In the genomic region with DNA sequence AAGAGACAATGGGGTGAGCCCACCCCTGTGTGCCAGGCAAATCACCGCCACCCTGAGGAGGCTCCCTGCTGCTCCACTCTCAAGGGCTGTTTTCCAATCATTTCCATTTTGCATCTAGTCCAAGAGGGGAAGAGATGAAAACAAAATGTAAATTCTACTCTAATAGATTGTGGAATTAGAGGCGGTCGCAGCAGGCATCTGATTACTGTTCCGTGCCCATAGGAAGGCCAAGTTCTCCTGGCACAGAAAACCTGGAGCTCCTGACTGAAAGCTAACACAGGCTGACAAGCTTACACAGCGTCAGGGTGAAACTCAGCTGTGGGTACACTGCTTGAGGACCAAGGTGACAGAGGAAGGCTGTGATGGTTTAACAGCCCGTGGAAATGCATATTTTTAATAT, we compare ENCODE assay signal across 20 mouse cellular contexts.
A peak's percentile ranks its signal among the peaks of the same experiment; 100 is the strongest.
DNase-seq lines count a peak whose midpoint lies in the region; ATAC-seq lines count a peak whose summit lies in the region.
"Had no signal": no experiment of that assay in that cellular context is flagged by ENCODE, and none has a peak within 500 bp of the region (broad histone marks: within the 10 kb centered on the region; RNA-seq: fewer than 3 reads in every experiment).

No protein-coding gene starts in this region.

- H3K9ac ChIP-seq in forebrain, embryonic 14.5 days (ENCODE audit: low read length), result no peak overlapping the region
- H3K9ac ChIP-seq in forebrain, embryonic 13.5 days, result no peak overlapping the region
- H3K9ac ChIP-seq: embryonic facial prominence, embryonic 13.5 days; intestine, embryonic 15.5 days had no signal

- no peaks in the 10 kb centered on the region for H3K36me3 ChIP-seq in forebrain, embryonic 14.5 days (ENCODE audit: control insufficient read depth, insufficient read depth, low read length)
- H3K36me3 ChIP-seq in forebrain, embryonic 13.5 days (ENCODE audit: poor library complexity, severe bottlenecking), result no peaks in the 10 kb centered on the region
- H3K36me3 ChIP-seq: embryonic facial prominence, embryonic 13.5 days; heart, embryonic 10.5 days; hindbrain, embryonic 10.5 days; intestine, embryonic 15.5 days had no signal

- H3K4me1 ChIP-seq in forebrain, embryonic 14.5 days (ENCODE audit: control insufficient read depth, insufficient read depth, low read length), result peaks cover 5% of the 10 kb centered on the region; the same call in 1 of the 2 replicates
- peaks cover 26% of the 10 kb centered on the region for H3K4me1 ChIP-seq in forebrain, embryonic 13.5 days
- H3K4me1 ChIP-seq: heart, embryonic 10.5 days; intestine, embryonic 15.5 days had no signal

- WGBS in forebrain, embryonic 14.5 days, result 61% methylated on average over 6 of the region's 6 CpGs
- WGBS in forebrain, embryonic 13.5 days, result 69% methylated on average over 6 of the region's 6 CpGs

- intact Hi-C loops in left cerebral cortex, postnatal 4 days (cut with DNase I), result no loop called here
- intact Hi-C loops in left cerebral cortex, postnatal 10 days (cut with DNase I), result no loop called here

- H3K4me3 ChIP-seq in forebrain, embryonic 14.5 days (ENCODE audit: low read depth, low read length), result no peak overlapping the region
- no peak overlapping the region for H3K4me3 ChIP-seq in forebrain, embryonic 13.5 days
- H3K4me3 ChIP-seq: embryonic facial prominence, embryonic 13.5 days; heart, embryonic 10.5 days; hindbrain, embryonic 10.5 days; intestine, embryonic 15.5 days; left cerebral cortex, adult 2 months had no signal

- peak; percentile 25 for DNase-seq in forebrain, embryonic 14.5 days (ENCODE audit: low spot score)
- peak; percentile 54 for DNase-seq in left cerebral cortex, postnatal 4 days
- no peak for DNase-seq in left cerebral cortex, postnatal 10 days (ENCODE audit: extremely low spot score in 1 of 2, low spot score in 2 of 2)
- DNase-seq in cerebellum, adult 9-10 months, result peak; percentile 79
- DNase-seq: adrenal gland, postnatal 14 days; gastrocnemius, postnatal 36 days; kidney, postnatal 36 days; lung, adult 18-20 months; thymus, postnatal 25 days had no signal

- H3K4me2 ChIP-seq in forebrain, embryonic 14.5 days (ENCODE audit: low read length), result no peak overlapping the region
- H3K4me2 ChIP-seq in forebrain, embryonic 13.5 days, result no peak overlapping the region
- H3K4me2 ChIP-seq: embryonic facial prominence, embryonic 13.5 days; intestine, embryonic 15.5 days; liver, embryonic 11.5 days had no signal

- no peak overlapping the region for H3K27ac ChIP-seq in forebrain, embryonic 14.5 days (ENCODE audit: low read depth, low read length)
- no peak overlapping the region for H3K27ac ChIP-seq in forebrain, embryonic 13.5 days
- H3K27ac ChIP-seq: embryonic facial prominence, embryonic 13.5 days; heart, embryonic 10.5 days; hindbrain, embryonic 10.5 days; intestine, embryonic 15.5 days; left cerebral cortex, adult 2 months had no signal

- no peaks in the 10 kb centered on the region for H3K27me3 ChIP-seq in forebrain, embryonic 14.5 days (replicated peaks; ENCODE audit: control insufficient read depth, insufficient read depth, low read length)
- H3K27me3 ChIP-seq in forebrain, embryonic 13.5 days, result no peaks in the 10 kb centered on the region
- H3K27me3 ChIP-seq: embryonic facial prominence, embryonic 13.5 days; intestine, embryonic 15.5 days had no signal

- no peaks in the 10 kb centered on the region for H3K9me3 ChIP-seq in forebrain, embryonic 14.5 days (replicated peaks; ENCODE audit: control insufficient read depth, low read length)
- H3K9me3 ChIP-seq in forebrain, embryonic 13.5 days (replicated peaks), result no peaks in the 10 kb centered on the region; the same call in 1 of the 2 replicates
- H3K9me3 ChIP-seq: embryonic facial prominence, embryonic 13.5 days; heart, embryonic 10.5 days; hindbrain, embryonic 10.5 days; intestine, embryonic 15.5 days had no signal

- no peak for ATAC-seq in forebrain, embryonic 14.5 days
- ATAC-seq in forebrain, embryonic 13.5 days, result no peak; the same call in 1 of the 2 replicates
- no peak for ATAC-seq in inflammation-experienced regulatory T-cells, adult 6 months
- no peak for ATAC-seq in frontal cortex, adult (ENCODE audit: low TSS enrichment)
- ATAC-seq: CD4-positive, CD25-positive, alpha-beta regulatory T cell, adult 4 months; intestine, embryonic 15.5 days; Patski had no signal

Comparison
In these comparisons a context has a peak if more than half of its experiments do, and no peak if none do; other contexts are left out.
1. DNase-seq: peak in forebrain, embryonic 14.5 days (single experiment), left cerebral cortex, postnatal 4 days (single experiment) and cerebellum, adult 9-10 months (single experiment); none in left cerebral cortex, postnatal 10 days (0 of 2).